Mouse (Mus musculus) bone marrow macrophage, adult 2 months (primary cell): ENCODE measurements around the gene Tunar. TPM values are rescaled to one million over a fixed set of nuclear protein-coding genes. Genes with fewer than 3 reads are reported as not detected.

ENCODE experiments used
- H3K27ac ChIP-seq: 2 replicates; pipeline ENCODE4 v1.5.1; 2012; ENCODE audit warnings: low read depth, low read length; ENCODE audit not compliant: insufficient read depth
- H3K4me1 ChIP-seq: 2 replicates; pipeline ENCODE4 v1.6.1; 2012; ENCODE audit warnings: low read length; ENCODE audit not compliant: control insufficient read depth, insufficient read depth
- H3K4me3 ChIP-seq: 2 replicates; pipeline ENCODE4 v1.5.1; 2012; ENCODE audit warnings: mild to moderate bottlenecking, low read length, moderate library complexity; ENCODE audit not compliant: insufficient read depth
- CTCF ChIP-seq: IDR thresholded peaks from 2 replicates; pipeline ENCODE4 v1.5.1; 2012; ENCODE audit warnings: low read depth, mild to moderate bottlenecking, low read length, moderate library complexity
- POLR2A ChIP-seq: IDR thresholded peaks from 2 replicates; pipeline ENCODE4 v1.6.1; 2012; ENCODE audit warnings: mild to moderate bottlenecking, low read depth, low read length, borderline replicate concordance
- polyA plus RNA-seq: library from polyadenylated mRNA; stranded (reverse); fragments of >200 nt; gene quantifications from 2 replicates; pipeline ENCODE4 v1.2.4, GENCODE M21; 2012; ENCODE audit not compliant: missing spikeins, insufficient read depth, insufficient read length

Tunar gene
- polyA plus RNA-seq, 1 experiment = not detected

DNA sequence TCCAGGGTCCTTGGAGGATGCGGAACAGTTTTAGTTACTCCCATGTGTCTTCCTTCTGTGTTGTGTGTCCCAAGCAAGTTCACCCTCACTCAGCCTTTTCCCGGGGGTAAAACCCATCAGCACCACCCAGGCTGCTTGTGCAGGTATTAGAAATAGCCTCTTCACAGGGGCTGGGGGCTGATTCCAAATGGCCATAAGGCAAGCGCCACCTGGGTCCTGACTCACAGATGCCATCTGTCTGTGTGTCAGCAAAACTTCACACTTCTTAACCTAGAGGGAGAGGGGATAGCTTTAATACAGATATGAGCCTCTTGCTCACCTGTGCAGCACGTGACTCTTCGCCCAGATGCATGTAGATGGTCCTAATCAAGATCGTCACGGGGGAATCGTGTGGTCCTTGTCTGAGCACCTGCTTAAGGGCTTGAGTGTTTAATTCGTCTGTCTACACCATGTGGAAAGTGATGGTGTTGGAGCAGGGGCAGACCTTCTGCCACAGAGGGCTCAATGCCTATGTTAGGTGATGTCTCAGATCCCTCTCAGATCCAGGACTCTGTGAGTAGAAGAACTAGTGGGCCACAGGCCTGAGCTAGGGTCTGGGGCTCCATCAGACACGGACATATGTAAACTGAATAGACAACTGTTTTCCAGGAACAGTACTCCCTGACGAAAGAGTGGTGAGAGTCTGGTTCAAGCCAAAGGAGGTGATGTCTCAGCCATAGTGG is 4.7 kb downstream of the Tunar start:
- no peaks in the 10 kb centered on the region for H3K4me1 ChIP-seq
- no peak overlapping the region for H3K27ac ChIP-seq
- TF ChIP-seq CTCF = no peak
- no peak for TF ChIP-seq POLR2A
- no peak overlapping the region for H3K4me3 ChIP-seq

DNA sequence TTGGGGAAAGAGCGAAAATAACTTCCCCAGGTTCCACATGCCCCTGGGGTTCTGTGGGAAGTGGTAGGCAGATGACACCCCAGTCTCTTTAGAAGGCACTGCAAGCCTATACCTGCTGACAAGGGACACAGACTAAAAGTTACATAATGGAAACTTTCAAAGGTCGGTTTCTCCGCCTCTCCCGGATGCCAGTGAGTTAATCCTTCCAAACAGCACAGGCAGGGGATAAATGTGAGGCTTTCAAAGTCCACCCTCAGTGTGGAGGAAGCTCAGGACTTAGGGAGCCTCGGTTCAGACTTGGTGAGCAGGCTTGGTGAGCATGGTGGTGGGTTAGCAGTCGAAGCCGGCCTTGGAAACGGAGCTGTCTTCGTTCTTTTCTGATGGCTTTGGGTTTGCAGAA is 7.9 kb downstream of the Tunar start:
- Histone ChIP-seq H3K4me3 (no peak overlapping the region), H3K27ac (no peak overlapping the region), H3K4me1 (no peaks in the 10 kb centered on the region)
- TF ChIP-seq CTCF (no peak), POLR2A (no peak)

DNA sequence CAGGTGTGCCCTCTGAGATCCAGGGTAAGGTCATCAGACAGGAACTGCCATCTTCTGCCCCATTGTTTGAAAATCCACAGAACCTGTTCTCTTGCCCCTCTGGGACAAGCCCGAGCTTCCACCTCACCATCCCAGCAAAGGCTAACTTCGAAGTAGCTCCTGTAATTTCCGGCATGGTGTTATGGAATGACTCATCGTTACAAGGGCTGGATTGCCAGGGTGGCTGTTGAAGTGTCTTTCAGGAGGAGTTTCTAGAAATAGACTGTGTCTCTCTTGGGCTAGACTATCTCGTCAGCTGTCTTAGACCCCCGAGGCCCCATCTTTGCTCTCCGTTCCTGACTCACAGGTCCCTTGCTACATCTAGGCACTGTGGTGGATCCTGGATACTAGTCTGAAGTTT is 10.8 kb downstream of the Tunar start:
- TF ChIP-seq POLR2A (no peak), CTCF (no peak)
- Histone ChIP-seq H3K4me3 (no peak overlapping the region), H3K4me1 (no peaks in the 10 kb centered on the region), H3K27ac (no peak overlapping the region)

DNA sequence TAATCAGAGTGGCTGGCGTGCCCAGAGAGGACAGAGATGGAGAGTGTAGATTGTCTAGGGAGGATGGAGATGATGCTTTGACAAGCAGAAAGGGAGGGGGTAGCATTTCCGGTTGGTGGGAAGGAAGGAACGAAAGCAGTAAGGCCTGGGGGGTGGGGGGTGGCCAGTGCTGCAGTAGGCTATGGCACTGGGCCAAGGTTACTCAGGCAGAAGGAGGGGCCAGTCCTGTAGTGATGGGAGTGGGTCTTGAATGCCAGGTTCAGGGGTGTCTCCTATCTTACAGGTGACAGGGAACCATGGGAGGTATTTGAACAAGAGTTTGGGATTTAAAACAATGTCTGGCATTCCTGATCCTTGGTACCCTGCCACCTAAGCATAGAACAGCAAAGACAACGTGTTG is 13.2 kb downstream of the Tunar start:
- no peak for TF ChIP-seq CTCF
- no peak for TF ChIP-seq POLR2A
- Histone ChIP-seq H3K27ac (no peak overlapping the region), H3K4me3 (no peak overlapping the region), H3K4me1 (no peaks in the 10 kb centered on the region)

DNA sequence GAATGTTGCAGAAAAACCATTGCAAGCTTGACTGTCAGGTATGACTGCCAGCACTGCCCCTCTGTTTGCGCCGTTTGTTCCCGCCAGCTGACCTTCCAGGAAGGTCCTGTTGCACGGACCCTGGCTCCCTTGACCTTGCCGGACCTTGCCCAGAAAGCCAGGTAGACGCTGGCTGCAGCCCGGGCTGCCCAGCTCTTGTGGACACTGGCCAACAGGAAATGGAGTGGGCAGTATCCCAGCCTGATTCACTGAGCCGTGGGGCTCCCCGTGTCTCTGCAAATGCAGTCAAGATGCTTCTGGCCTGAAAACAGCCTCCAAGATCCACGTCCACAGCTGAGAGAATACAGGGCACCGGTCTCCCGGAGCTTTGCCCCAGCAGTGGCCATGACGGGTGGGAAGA is 13.6 kb downstream of the Tunar start:
- H3K27ac ChIP-seq = no peak overlapping the region
- H3K4me1 ChIP-seq = no peaks in the 10 kb centered on the region
- no peak overlapping the region for H3K4me3 ChIP-seq
- TF ChIP-seq CTCF = no peak
- no peak for TF ChIP-seq POLR2A

DNA sequence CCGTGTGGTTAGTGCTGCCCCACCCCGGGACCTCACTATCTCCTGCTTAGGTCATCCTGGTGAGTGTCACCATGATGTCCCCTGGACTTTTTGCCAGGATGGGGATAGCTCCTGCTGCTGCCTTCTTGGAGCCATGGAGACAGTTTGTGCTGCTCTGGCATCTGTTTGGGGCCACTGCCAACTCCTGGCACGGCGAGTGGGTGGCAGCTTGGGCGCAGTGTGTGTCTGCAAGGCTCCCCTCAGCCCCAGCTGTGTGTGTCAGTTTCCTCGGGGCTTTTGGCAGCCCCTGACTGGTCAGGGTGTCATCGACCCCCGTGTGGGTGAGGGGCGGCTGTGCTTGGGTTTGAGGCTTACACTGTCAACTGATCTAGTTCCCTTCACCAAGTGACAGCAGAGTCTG is 20.6 kb downstream of the Tunar start:
- TF ChIP-seq CTCF = no peak
- no peak for TF ChIP-seq POLR2A
- Histone ChIP-seq H3K27ac (no peak overlapping the region), H3K4me1 (no peaks in the 10 kb centered on the region), H3K4me3 (no peak overlapping the region)

DNA sequence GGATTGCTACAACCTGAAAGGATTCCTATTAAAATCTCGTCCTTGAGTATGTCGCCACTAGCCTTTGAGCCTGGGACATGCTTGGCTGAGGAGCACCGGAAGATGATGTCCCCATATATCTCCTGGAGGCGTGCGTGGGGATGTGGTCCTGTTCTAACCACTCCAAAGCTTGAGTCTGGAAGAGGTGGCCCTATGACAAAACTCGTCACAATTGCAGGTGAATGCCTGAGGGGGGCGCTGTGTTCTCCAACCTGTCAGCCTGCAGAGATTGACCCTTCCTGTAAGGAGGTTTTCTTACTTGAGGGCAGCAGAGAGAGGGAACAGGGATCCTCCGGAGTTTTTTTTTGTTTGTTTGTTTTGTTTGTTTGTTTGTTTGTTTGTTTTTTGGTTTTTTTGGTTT is 21.1 kb downstream of the Tunar start:
- H3K27ac ChIP-seq = no peak overlapping the region
- TF ChIP-seq CTCF (no peak), POLR2A (no peak)
- no peaks in the 10 kb centered on the region for H3K4me1 ChIP-seq
- H3K4me3 ChIP-seq = no peak overlapping the region

DNA sequence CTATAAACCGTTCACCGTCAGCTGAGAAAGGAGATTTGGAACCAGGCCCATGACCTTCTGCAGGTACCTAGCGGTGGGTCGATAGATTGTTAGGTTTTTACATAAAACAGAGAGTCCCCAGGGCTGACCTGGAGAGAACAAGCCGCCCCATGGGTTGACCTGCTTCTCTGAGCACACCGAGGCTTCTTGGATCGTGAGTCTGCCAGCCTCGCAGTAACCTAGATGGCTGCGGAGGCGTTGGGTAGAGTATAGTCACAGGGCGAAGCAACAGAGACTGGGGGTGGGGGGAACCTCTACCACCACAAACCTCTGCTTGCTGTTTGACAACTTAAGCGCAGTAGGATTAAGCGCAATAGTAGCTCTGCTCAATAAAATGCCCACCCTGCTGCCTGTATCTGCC is 23.1 kb downstream of the Tunar start:
- Histone ChIP-seq H3K4me3 (no peak overlapping the region), H3K4me1 (no peaks in the 10 kb centered on the region), H3K27ac (no peak overlapping the region)
- TF ChIP-seq POLR2A = no peak
- no peak for TF ChIP-seq CTCF

DNA sequence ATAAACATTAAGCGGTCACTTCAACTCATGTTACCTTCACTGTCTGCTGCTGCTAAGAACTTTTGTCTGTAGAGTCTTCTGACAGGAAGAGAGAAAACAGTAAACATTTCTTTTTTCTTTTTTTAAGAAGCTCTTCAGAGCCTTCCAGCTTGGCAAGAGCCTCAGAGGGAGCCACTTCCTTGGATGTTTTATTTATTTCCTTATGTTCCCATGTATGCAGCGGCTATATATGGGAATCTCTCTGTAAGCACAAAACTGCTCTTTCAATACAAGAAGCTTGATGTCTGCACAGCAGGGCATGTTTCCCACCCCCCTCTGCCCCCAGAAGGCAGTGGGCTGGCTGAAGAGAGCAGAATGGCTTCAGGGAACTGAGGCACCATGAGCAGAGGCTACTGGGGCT is 30.0 kb downstream of the Tunar start:
- TF ChIP-seq POLR2A = no peak
- no peak overlapping the region for H3K27ac ChIP-seq
- no peaks in the 10 kb centered on the region for H3K4me1 ChIP-seq
- H3K4me3 ChIP-seq = no peak overlapping the region

DNA sequence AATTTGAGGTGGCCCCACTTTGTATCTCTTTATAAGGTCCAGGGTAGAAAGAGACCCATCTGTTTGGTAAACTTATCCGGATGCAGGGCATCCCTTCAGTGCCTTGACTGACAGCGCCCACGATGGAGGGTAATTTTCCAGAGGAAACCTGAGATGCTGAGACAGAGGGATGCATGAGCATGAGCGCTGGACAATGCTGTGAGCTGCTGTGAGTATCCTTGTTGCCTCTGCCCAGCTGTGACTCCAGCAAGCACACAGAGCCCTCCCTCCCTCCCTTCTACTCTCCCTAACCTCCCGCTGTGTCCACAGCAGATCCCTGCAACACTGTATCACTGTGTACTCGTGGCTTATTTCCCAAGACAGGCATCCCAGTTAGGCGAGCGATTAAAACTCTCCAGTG is 40.9 kb downstream of the Tunar start:
- Histone ChIP-seq H3K4me1 (no peaks in the 10 kb centered on the region), H3K4me3 (no peak overlapping the region), H3K27ac (no peak overlapping the region)
- TF ChIP-seq POLR2A (no peak), CTCF (no peak)

DNA sequence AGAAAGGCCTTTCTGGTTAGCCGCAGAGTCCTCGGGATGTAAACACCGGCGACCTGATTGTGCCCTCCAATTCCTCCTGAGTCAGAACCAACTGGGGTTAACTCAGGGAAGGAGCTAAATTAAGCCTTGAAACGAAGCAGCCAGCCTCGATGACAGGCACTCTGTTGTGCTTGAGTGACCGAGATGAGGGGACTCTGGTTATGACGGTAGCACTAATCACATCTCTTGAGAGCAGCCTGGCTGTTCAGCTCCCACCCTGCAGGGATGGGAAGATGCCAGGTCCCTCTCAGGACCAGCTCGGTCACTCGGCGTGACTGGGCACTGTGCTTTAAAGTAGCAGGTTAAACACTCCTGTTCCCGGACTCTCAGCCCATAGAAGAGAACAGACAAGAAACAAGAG is 43.3 kb downstream of the Tunar start:
- H3K27ac ChIP-seq = no peak overlapping the region
- no peak overlapping the region for H3K4me3 ChIP-seq
- TF ChIP-seq POLR2A = no peak
- no peak for TF ChIP-seq CTCF
- no peaks in the 10 kb centered on the region for H3K4me1 ChIP-seq
